Mouse (Mus musculus) megakaryocyte, embryonic 14.5 days (primary cell): ENCODE data around the gene Cd24a. TPM values are rescaled to one million over a fixed set of nuclear protein-coding genes. Genes with fewer than 3 reads are reported as not detected.
A peak's percentile ranks its signal among the peaks of the same experiment; 100 is the strongest.

Experiments used
- H3K27me3 ChIP-seq: replicated peaks from 2 replicates; pipeline ENCODE3; 2012; ENCODE audit warnings: inconsistent platforms
- H3K36me3 ChIP-seq: replicated peaks from 2 replicates; pipeline ENCODE3; 2012; ENCODE audit warnings: low read length, inconsistent platforms, mixed read lengths
- H3K4me1 ChIP-seq: 2 replicates; pipeline ENCODE4 v1.6.1; 2012; ENCODE audit warnings: inconsistent platforms
- H3K4me3 ChIP-seq: replicated peaks from 2 replicates; pipeline ENCODE3; 2012; ENCODE audit warnings: moderate library complexity, mild to moderate bottlenecking, inconsistent platforms
- H3K9me3 ChIP-seq: 2 replicates; pipeline ENCODE4 v1.6.1; 2012; ENCODE audit warnings: inconsistent platforms
- FLI1 ChIP-seq: IDR thresholded peaks from 2 replicates; pipeline ENCODE4 v1.6.1; 2012; ENCODE audit warnings: low read length, inconsistent platforms, mixed read lengths
- GATA1 ChIP-seq: IDR thresholded peaks from 3 replicates; pipeline ENCODE4 v1.6.1; 2012; ENCODE audit warnings: mixed read lengths, low read length, inconsistent platforms, borderline replicate concordance
- polyA plus RNA-seq: library from polyadenylated mRNA; stranded (reverse); fragments of >175 nt; gene quantifications from 2 replicates; pipeline ENCODE4 v1.2.3, GENCODE M21; 2012; ENCODE audit warnings: low replicate concordance; ENCODE audit not compliant: insufficient read depth

Cd24a gene
- 0.94 and 1.1 TPM in 2 replicates for polyA plus RNA-seq

DNA sequence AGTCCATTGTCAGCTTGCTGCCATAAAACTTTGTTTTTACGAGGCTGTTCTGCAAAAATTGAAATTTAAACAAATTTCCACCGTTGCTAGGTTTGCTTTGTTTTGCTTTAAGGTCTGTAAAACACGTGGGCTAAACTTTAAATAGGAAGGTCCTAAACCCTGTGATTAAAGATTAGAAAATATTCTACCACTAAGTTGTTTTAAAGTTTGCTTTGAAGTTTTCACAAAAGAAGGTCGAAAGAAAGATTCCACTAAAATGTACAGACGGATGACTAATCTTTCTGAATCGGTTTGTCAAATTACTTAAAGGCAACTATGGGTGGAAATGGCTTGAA is at the start of gene Cd24a:
TSS of gene Cd24a (plus strand) at position 288 of the 335 bp plus-strand sequence.
- no peak for TF ChIP-seq FLI1
- TF ChIP-seq GATA1 = no peak
- Histone ChIP-seq H3K4me3 (peak within 1 kb of the TSS; percentile 91), H3K9me3 (peaks cover 9% of the 10 kb centered on the region), H3K36me3 (no peaks in the 10 kb centered on the region), H3K4me1 (peaks cover 37% of the 10 kb centered on the region), H3K27me3 (peaks cover 61% of the 10 kb centered on the region)

DNA sequence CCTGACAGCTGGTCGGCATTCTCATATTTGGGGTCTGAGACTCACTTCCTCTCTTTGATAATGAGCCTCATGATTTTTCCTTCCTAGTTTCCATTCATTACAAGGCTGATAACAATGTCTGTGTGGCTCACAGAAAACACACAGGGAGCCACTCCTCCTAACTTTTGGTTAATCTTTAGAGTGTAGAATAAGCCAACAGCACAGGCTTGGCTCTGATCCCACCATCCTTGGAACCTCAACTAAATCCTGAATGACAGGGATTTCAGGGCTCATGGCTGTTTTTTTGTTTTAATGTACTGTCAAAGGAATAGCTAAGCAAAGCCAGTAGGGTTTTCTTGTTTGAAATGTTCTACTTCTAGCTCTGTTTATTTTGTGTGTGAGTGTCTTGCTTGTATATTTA is 43.7 kb upstream of the Cd24a start:
- Histone ChIP-seq H3K36me3 (peaks cover 57% of the 10 kb centered on the region), H3K9me3 (no peaks in the 10 kb centered on the region), H3K27me3 (no peaks in the 10 kb centered on the region), H3K4me1 (peaks cover 28% of the 10 kb centered on the region), H3K4me3 (no peak overlapping the region)
- no peak for TF ChIP-seq FLI1
- no peak for TF ChIP-seq GATA1

DNA sequence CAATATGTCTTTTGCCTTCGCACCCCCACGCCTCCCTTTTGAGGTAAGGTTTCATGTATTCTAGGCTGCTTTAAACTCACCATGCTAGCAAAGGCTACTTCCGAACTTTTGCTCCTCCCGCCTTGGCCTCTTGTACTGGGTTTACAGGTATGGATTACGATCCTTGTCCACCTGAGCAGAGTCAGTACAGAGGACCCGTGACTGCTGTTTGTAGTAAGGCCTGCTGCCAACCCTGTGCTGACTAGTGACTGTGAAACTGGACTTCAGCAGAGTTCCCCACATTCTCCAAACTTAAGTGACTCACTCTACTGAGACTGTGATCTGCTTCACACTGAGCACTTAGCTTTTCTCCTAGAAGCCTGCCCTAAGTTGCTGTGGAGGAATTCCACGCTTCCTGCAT is 40.4 kb upstream of the Cd24a start:
- H3K4me3 ChIP-seq = no peak overlapping the region
- no peaks in the 10 kb centered on the region for H3K9me3 ChIP-seq
- no peaks in the 10 kb centered on the region for H3K27me3 ChIP-seq
- H3K36me3 ChIP-seq = peaks cover 26% of the 10 kb centered on the region
- H3K4me1 ChIP-seq = peaks cover 35% of the 10 kb centered on the region
- no peak for TF ChIP-seq GATA1
- TF ChIP-seq FLI1 = no peak

DNA sequence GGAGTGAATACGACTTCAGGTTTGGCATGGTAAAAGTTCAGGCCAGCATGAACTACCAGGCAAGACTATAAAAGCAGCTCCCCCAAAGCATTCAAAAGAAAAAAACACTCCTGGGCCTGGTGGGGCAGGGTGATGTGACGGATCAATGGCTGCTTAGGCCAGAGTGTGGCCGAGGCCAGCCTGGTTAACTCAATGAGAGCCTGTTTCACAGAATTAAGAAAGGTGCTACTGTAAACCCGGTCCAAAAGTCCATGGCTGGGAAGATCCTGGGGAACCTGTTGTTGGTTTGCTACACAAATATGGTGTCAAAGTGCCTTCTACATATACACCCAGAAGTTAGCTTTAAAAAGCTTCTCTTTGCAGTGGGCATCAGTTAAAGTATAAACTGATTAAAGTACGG is 39.3 kb upstream of the Cd24a start:
- TF ChIP-seq GATA1 (no peak), FLI1 (no peak)
- Histone ChIP-seq H3K4me3 (no peak overlapping the region), H3K36me3 (peaks cover 16% of the 10 kb centered on the region), H3K4me1 (peaks cover 35% of the 10 kb centered on the region), H3K27me3 (no peaks in the 10 kb centered on the region), H3K9me3 (no peaks in the 10 kb centered on the region)

DNA sequence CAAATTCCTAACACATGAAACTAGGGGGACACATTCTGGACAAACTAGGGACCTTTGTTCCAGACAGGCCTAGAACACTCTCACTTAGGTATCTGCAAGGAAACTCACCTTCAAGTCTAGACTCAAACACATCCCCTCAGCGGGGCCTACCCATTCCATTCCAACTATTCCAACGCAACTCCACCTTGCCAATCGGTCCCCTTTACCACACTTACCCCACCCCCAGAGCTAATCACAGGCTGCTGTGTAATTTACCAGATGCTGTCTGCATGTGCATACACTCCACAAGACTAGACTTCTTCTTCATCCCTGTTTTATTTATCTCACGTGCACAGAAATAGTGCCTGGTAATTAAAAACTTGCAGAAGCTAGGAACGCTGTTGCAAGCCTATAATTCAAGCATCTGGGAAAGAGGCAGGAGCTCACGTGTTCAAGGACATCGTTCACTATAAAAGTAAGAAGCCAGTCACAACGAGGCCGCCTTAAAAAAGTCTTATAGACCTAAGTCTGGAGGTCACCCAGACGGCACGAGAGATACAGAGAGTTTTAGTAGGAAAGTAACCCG is 38.3 kb upstream of the Cd24a start:
- TF ChIP-seq FLI1 (no peak), GATA1 (no peak)
- no peaks in the 10 kb centered on the region for H3K9me3 ChIP-seq
- H3K36me3 ChIP-seq = peaks cover 16% of the 10 kb centered on the region
- no peaks in the 10 kb centered on the region for H3K27me3 ChIP-seq
- peak overlapping the region; percentile 91 for H3K4me3 ChIP-seq
- peaks cover 29% of the 10 kb centered on the region for H3K4me1 ChIP-seq

DNA sequence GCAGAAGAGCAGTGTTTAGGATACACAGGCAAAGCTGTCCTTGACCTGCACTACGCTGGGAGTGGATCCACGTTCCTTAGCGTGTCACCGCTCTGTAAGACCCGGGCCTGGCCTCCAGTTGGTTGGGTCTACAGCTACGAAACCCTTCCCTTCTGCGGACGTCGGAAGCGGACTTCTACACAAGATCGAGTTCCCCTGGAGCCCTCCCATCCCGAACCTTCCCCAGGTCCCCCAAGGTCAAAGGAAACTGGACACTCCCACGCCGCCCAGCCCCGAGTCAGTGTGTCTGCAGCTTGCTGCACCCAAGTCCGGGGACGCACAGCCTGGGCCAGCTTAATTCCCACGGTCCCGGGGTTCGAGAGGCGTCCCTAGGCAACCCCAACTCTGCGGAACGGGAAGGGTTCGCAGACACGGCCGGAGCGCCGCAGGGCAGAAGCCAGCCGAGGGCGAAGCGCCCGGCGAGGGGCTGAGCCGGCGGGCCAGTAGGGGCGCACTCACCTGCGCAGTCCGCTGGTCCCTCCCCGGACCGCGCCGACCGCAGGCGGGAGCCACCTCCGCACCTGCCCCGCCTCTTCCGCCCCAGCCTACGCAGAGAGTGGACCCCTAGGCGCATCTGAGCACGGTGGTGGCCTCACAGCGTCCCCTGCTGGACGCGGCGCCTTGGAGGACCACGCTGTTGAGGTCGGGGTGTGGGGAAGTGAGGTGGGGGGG is 37.5 kb upstream of the Cd24a start, which contains the start of gene 1700021F05Rik:
TSS of gene 1700021F05Rik (minus strand) at position 553 of the 711 bp plus-strand sequence.
- no peak for TF ChIP-seq GATA1
- no peak for TF ChIP-seq FLI1
- Histone ChIP-seq H3K36me3 (peaks cover 12% of the 10 kb centered on the region), H3K9me3 (no peaks in the 10 kb centered on the region), H3K27me3 (no peaks in the 10 kb centered on the region), H3K4me3 (peak within 1 kb of the TSS; percentile 91), H3K4me1 (peaks cover 29% of the 10 kb centered on the region)

DNA sequence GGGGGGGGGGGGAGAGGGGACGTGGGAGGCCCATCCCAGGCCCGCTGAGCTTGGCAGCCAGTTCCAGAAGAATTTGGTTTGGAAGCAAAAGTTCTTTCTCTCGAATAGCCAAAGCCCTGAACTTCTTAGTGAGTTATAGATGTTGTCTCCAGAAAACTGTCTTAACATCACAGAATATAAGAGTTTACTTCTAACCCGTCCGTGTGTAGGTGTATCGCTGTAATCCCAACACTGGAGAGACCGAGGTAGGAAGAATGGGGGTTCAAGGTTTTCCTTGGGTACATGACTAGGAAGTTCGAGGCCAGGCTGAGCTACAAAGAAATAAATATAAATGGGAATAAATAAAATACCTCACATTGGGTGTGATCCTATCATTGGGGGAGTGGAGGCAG is 36.9 kb upstream of the Cd24a start:
- Histone ChIP-seq H3K9me3 (no peaks in the 10 kb centered on the region), H3K4me3 (peak overlapping the region; percentile 91), H3K36me3 (peaks cover 6% of the 10 kb centered on the region), H3K4me1 (peaks cover 29% of the 10 kb centered on the region), H3K27me3 (no peaks in the 10 kb centered on the region)
- TF ChIP-seq GATA1 (no peak), FLI1 (no peak)

DNA sequence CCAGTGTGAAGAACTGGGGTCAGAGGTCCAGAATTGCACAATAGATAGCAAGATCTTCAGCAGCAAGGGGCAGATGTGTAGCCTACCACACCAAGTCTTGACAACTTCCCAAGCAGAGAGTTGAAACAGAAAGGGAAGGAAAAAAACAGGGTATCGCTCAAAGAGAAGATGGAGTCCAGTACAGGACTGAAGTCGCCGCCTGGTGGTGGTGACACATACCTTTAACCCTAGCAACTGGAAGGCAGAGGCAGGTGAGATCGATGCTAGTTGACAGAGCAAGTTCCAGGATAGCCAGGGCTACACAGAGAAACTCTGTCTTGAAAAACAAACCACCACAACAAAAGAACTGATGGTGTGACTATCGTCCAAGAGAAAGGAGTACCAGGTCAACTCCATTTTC is 28.7 kb upstream of the Cd24a start:
- no peak for TF ChIP-seq GATA1
- TF ChIP-seq FLI1 = no peak
- Histone ChIP-seq H3K4me1 (peaks cover 6% of the 10 kb centered on the region; the same call in 1 of the 2 replicates), H3K27me3 (peaks cover 1% of the 10 kb centered on the region), H3K36me3 (no peaks in the 10 kb centered on the region), H3K4me3 (no peak overlapping the region), H3K9me3 (peaks cover 9% of the 10 kb centered on the region)

DNA sequence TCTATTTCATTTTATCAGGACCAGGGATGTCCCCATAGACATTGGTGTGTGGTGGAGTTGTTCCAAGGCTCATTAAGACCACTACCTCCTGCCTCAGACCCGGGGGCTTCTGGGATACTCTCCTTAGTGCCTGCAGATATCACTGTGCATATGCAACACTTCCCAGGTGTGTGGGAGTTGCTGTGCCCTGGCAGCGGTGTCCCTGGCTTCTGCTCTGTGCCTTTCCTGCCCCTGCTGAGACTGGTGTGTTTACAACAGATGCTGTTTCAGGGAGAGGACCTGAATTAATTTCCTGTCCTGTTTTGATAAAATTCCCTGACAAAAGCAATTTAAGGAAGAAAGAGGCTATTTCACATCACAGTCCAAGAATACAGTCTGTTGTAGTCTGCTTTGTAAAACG is 27.2 kb upstream of the Cd24a start:
- Histone ChIP-seq H3K4me3 (no peak overlapping the region), H3K27me3 (peaks cover 1% of the 10 kb centered on the region), H3K36me3 (no peaks in the 10 kb centered on the region), H3K9me3 (peaks cover 9% of the 10 kb centered on the region), H3K4me1 (peaks cover 6% of the 10 kb centered on the region; the same call in 1 of the 2 replicates)
- TF ChIP-seq FLI1 (no peak), GATA1 (no peak)

DNA sequence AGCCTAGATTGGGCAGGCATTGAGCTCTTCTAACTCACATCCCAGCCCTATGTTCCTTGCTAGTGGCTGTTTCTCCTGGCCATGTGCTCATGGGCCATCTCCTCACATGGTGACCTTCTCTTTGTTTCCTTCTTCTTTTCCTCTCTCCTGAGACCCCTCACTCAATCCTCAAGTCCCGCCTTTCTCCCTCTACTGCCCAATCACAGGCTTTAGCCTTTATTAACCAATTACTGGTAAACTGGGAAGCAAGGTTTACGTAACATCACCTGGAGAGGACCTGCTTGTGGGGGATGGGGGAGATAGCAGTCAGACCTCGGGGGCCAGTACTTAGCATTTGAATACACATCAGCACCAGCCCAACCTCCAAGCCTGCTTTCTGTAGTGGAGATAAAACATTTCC is 26.7 kb upstream of the Cd24a start:
- H3K27me3 ChIP-seq = peaks cover 1% of the 10 kb centered on the region
- H3K4me1 ChIP-seq = peaks cover 6% of the 10 kb centered on the region; the same call in 1 of the 2 replicates
- no peak overlapping the region for H3K4me3 ChIP-seq
- H3K9me3 ChIP-seq = peaks cover 9% of the 10 kb centered on the region
- no peaks in the 10 kb centered on the region for H3K36me3 ChIP-seq
- TF ChIP-seq FLI1 (no peak), GATA1 (no peak)

DNA sequence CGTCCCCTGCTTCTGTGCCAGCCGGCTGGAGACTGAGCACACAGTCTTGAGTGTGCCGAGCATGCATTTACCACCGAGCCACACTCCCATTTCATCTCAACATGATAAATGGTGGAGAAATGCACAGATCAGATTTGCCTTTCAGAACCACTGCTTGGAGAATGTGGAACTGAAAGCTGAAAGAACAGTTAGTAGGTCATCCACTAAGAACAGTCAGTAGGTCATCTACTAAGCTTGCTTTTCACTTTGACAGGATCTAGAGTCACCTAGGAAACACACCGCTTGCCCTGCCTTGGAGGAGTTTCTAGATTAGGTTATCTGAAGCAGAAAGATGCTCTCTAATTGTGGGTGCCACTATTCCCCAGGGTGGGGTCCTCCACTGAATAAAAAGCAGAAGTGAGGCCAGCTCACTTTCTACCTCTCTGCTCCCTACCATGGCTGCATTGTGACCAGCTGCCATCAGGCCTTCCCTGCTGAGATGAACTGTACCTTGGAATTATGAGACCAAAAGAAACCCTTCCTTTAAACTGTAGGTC is 20.4 kb upstream of the Cd24a start:
- peaks cover 12% of the 10 kb centered on the region for H3K9me3 ChIP-seq
- no peaks in the 10 kb centered on the region for H3K36me3 ChIP-seq
- TF ChIP-seq FLI1 = no peak
- no peak for TF ChIP-seq GATA1
- no peaks in the 10 kb centered on the region for H3K4me1 ChIP-seq
- no peak overlapping the region for H3K4me3 ChIP-seq
- peaks cover 7% of the 10 kb centered on the region for H3K27me3 ChIP-seq
